Mouse (Mus musculus) adrenal gland, postnatal 0 days (tissue): ENCODE measurements around the gene Fam214a. TPM values are rescaled to one million over a fixed set of nuclear protein-coding genes. Genes with fewer than 3 reads are reported as not detected.

Experiments used
- polyA plus RNA-seq: library from polyadenylated mRNA; unstranded; fragments of >200 nt; fragmentation: Nextera tagmentation; extraction: Ambion mirVana; gene quantifications from 2 replicates; pipeline ENCODE4 v1.2.1, GENCODE M21; 2015

The Fam214a gene
- 16.7 and 45.7 TPM in 2 replicates for polyA plus RNA-seq

GRCm38 (mm10) chr9:74952756-74953247, at the start of gene Fam214a:
TSS of gene Fam214a (plus strand) at chr9:74952884.

GRCm38 (mm10) chr9:75037451-75038356, 85.0 kb downstream of the Fam214a start, which contains the start of gene Arpp19:
TSS of gene Arpp19 (plus strand) at chr9:75037614.

GRCm38 (mm10) chr9:75070457-75071028, 117.9 kb downstream of the Fam214a start, which contains the start of gene Myo5a:
TSS of gene Myo5a (plus strand) at chr9:75071015.

Other genes with a start within 250 kb of the Fam214a start
- gene Onecut1, start 91.0 kb upstream of the Fam214a start, polyA plus RNA-seq = 0.19 and 0.35 TPM in 2 replicates
- gene Arpp19, start 84.7 kb downstream of the Fam214a start, polyA plus RNA-seq = 330 and 369 TPM in 2 replicates
- gene Myo5a, start 118.1 kb downstream of the Fam214a start, polyA plus RNA-seq = 10.0 and 11.8 TPM in 2 replicates